Mouse (Mus musculus) embryonic fibroblast, embryonic 13.5 days (primary cell): ENCODE measurements around the gene Pitpnm2. TPM values are rescaled to one million over a fixed set of nuclear protein-coding genes. Genes with fewer than 3 reads are reported as not detected.

Source experiments
- H3K27ac ChIP-seq: 2 replicates; pipeline ENCODE4 v1.5.1; 2012; ENCODE audit warnings: low read length, control low read depth, inconsistent platforms; ENCODE audit not compliant: insufficient read depth
- H3K4me1 ChIP-seq: 2 replicates; pipeline ENCODE4 v1.6.1; 2011; ENCODE audit warnings: low read length; ENCODE audit not compliant: control insufficient read depth, insufficient read depth
- H3K4me3 ChIP-seq: 2 replicates; pipeline ENCODE4 v1.5.1; 2011; ENCODE audit warnings: mild to moderate bottlenecking, control low read depth, low read length; ENCODE audit not compliant: insufficient read depth
- CTCF ChIP-seq: IDR thresholded peaks from 2 replicates; pipeline ENCODE4 v1.5.1; 2011; ENCODE audit warnings: mild to moderate bottlenecking, control low read depth, low read length, moderate library complexity, borderline replicate concordance; ENCODE audit not compliant: insufficient read depth
- POLR2A ChIP-seq: IDR thresholded peaks from 2 replicates; pipeline ENCODE4 v1.6.1; 2011; ENCODE audit warnings: low read depth, mild to moderate bottlenecking, control low read depth, low read length, moderate library complexity
- polyA plus RNA-seq: library from polyadenylated mRNA; stranded (reverse); fragments of >200 nt; gene quantifications from 2 replicates; pipeline ENCODE4 v1.2.4, GENCODE M21; 2011; ENCODE audit warnings: low read depth; ENCODE audit not compliant: missing spikeins, insufficient read length

The Pitpnm2 gene
- polyA plus RNA-seq, 1 experiment, result 22.7 TPM

DNA sequence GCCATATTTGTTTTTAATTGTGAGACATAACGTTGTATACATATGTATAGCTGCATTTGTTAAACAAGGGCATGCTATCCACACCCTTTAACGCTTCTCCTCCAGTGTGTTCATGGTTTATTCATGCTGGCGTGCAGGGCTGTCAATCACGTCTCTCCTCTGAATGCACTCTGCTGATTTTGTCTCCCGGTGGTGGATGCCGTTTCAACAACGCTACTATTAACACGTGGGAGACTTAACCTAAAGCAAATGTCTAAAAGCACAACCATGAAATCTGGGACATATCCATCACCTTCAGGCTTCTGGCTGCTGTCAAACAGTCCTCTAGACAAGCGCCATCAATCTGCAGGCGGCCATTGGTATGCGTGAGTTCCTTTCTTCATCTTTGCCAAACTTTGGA, 20.1 kb upstream of the Pitpnm2 start:
- Histone ChIP-seq H3K4me1 (0 out of 2 replicates have a peak, but pooled peaks cover 1% of the 10 kb centered on the region), H3K27ac (no peak overlapping the region), H3K4me3 (no peak overlapping the region)
- TF ChIP-seq POLR2A (no peak), CTCF (no peak)

DNA sequence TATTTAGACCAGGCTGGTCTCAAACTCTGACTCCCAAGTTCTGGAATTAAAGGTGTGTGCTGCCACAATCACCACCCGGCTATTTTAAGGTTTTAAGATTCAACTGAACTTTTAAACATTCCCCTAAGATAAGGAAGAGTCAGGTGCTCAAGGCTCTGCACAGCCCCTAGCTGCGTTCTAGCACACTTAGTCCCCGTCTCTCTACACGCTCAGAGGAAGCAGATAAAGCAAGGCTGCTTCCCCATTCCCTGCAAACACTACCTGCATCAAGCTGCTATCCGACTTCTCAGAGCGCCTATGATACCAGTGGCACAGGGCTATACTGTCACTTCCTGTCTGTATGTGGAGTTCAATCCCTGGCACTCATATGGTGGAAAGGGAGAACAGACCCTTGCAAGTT, 18.1 kb upstream of the Pitpnm2 start:
- TF ChIP-seq CTCF, result no peak
- TF ChIP-seq POLR2A, result no peak
- Histone ChIP-seq H3K27ac (no peak overlapping the region), H3K4me3 (no peak overlapping the region), H3K4me1 (0 out of 2 replicates have a peak, but pooled peaks cover 1% of the 10 kb centered on the region)

DNA sequence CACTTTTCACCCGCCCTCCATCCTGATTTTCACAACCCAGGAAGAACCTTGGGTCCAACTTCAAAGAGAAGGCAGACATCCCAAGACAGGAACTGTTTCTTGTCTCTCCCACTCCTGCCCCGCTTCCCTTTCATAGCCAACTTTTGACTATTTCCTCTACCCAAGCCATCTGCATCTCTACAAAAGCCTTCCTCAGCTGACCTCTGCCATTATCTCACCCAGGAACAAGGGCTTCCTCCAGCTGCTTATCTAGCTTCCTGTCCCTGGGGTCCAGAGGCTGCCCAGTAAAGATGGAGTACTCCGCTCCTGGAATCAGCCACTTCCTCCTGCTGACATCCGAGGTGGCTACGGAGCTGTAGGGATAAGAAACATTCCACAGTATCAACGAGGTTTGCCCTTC, 17.3 kb upstream of the Pitpnm2 start:
- no peak overlapping the region for H3K4me3 ChIP-seq
- 0 out of 2 replicates have a peak, but pooled peaks cover 1% of the 10 kb centered on the region for H3K4me1 ChIP-seq
- no peak overlapping the region for H3K27ac ChIP-seq
- no peak for TF ChIP-seq CTCF
- no peak for TF ChIP-seq POLR2A

DNA sequence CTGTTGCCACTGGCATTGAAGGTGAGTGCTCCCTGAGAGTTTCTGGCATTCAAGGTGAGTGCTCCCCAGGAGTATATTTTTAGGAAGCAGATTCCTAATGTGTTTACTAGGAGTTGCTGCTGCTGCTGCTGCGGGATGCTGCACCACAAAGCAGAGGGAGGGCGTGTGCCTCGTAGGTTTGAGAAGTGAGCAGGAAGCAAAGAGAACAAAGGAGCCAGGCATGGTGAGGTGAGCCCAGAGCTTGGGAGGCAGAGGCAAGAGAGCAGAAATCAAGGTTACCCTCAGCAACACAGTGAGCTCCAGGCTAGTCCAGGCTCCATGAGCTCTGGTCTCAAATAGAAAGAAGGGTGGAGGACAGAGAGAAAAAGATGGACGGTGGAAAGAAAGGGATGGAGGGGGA, 13.7 kb upstream of the Pitpnm2 start:
- no peak overlapping the region for H3K27ac ChIP-seq

DNA sequence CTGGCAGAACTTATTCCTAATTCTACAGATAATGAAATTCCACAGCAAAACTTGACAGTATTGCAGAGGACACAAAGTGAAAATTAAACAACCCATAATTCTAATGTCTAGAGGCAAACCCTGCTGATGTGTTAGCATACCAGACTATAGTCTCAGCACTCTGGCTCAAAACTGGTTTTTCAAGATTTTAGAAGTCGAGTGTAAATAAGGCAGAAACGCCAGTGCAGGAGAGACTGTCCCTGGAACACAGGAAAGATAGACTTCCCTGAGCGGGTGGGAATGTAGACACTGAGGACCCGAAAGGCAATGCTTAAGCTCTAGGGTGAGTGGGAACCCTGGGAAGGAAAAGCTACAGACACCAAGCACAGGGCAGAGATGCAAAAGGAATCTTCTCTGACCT, 12.5 kb upstream of the Pitpnm2 start:
- H3K4me3 ChIP-seq, result no peak overlapping the region

More for the DNA sequence above, 13.7 kb upstream of the Pitpnm2 start:
- no peaks in the 10 kb centered on the region; the same call in 1 of the 2 replicates for H3K4me1 ChIP-seq
- no peak for TF ChIP-seq POLR2A
- no peak for TF ChIP-seq CTCF
- H3K4me3 ChIP-seq, result no peak overlapping the region

DNA sequence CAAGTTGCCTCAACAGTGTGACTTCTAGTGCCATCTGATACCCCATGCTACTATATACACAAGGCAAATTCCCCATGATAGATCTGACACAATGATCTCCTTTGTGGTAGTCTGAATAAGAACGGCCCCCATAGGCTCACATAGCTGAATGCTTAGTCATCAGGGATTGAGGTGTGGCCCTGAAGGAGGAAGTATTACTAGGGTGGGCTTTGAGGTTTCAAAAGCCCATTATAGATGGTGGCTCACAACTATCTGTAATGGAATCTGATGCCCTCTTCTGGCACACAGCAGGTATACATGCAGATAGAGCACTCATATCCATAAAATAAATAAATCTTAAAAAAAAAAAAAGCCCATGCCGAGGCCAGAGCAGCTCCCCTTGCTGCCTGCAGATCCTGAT, 9.6 kb upstream of the Pitpnm2 start:
- TF ChIP-seq POLR2A (no peak), CTCF (no peak)
- no peak overlapping the region for H3K27ac ChIP-seq
- H3K4me3 ChIP-seq, result no peak overlapping the region
- H3K4me1 ChIP-seq, result no peaks in the 10 kb centered on the region; the same call in 1 of the 2 replicates

More for the DNA sequence above, 12.5 kb upstream of the Pitpnm2 start:
- TF ChIP-seq POLR2A (no peak), CTCF (no peak)
- Histone ChIP-seq H3K4me1 (no peaks in the 10 kb centered on the region; the same call in 1 of the 2 replicates), H3K27ac (no peak overlapping the region)

DNA sequence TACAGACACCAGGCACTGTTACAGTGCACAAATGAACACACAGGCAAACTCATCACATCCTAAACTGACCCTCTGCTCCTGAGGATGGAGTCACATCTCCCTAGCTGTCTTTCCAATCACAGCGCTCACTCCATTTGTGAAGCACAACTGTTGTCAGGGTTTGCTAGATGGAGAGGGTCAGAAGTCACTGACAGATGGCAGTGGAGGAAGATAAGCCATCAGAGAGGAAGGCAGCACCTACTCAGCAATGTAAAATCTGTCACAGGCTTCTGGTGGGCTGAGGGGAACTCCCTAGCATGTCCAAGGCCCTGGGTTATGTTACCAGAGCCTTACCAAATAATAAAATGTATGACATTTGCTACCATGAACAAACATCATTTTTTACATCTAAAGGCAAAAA, 8.5 kb upstream of the Pitpnm2 start:
- Histone ChIP-seq H3K27ac (no peak overlapping the region), H3K4me1 (peaks cover under 1% of the 10 kb centered on the region), H3K4me3 (no peak overlapping the region)
- TF ChIP-seq POLR2A (no peak), CTCF (no peak)

DNA sequence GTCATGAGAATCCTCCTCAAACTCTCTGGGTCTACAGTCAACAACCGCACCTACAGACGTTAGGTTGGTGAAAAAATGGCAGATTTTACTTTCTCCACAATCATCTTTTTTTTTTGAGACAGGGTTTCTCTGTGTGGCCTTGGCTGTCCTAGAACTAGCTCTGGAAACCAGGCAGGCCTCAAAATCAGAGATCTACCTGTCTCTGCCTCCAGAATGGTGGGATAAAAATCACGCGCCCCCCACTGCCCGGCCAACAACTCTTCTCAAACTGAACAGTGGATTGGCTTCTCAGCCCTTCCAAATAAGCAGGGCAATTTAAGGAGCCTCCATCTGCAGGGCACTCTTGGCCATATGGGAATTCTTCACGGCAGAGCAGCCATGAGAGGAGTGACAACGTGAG, 5.6 kb upstream of the Pitpnm2 start:
- Histone ChIP-seq H3K4me1 (peaks cover 6% of the 10 kb centered on the region), H3K27ac (no peak overlapping the region), H3K4me3 (no peak overlapping the region)
- no peak for TF ChIP-seq CTCF
- TF ChIP-seq POLR2A, result no peak

DNA sequence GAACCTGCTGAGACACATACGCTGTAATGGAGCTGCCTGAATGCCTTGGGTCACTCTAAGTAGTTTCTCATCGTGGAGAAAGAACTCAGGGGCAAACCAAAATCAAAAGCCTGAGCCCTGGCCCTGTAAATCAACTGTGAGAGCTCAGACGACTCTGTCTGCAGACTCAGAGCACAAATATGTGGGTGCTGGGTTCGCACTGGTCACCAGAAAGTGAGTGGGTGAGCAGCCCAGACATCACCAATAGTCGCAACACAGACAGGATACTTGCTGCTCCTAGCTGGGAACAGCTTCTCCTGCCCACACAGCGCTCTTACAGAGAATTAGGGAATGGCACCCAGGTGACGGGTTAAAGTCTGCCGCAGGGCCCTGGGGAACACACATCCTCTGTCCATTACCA, 4.0 kb upstream of the Pitpnm2 start:
- TF ChIP-seq CTCF (no peak), POLR2A (no peak)
- Histone ChIP-seq H3K4me3 (no peak overlapping the region), H3K27ac (peak overlapping the region; percentile 41; the same call in 1 of the 2 replicates), H3K4me1 (peaks cover 6% of the 10 kb centered on the region)

DNA sequence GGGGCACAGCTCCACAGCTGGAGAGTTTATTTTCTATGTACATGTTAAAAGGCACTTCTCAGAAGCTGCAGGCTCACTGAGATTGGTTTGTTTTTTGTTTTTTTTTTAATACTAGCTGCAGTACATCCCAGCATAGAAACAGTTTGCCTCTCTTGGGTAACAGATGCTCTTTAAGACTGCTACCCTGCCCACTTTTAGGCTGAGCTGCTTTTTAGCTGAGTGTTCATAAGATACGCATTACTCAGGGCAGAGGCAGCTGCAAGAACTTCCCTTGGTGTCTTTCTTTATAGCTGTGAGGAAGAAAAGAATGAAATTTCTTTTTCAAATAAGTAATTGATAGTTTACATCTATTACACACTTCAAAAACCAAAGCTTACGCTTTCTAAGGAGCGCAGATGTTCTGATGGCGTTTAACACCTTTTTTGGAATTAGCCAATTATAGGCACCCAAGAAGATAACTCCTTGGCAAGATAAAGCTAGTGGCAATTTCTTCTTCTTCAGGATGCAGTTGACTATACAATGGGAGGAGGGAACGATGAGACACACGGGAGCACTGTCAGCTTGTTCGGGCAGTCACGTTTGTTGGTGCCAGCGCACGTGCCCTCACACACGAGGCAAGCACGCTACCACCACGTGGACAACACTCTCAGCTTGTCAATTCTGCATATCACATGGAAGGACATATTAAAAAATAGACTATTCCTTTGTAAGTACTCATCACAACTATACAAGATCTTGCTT, 3.2 kb upstream of the Pitpnm2 start:
- no peak for TF ChIP-seq CTCF
- no peak for TF ChIP-seq POLR2A
- Histone ChIP-seq H3K4me3 (no peak overlapping the region), H3K4me1 (peaks cover 6% of the 10 kb centered on the region), H3K27ac (peak overlapping the region; percentile 50)
